Mouse (Mus musculus) adrenal gland, adult 2 months (tissue): ENCODE results near the gene Lrch2. TPM values are rescaled to one million over a fixed set of nuclear protein-coding genes. Genes with fewer than 3 reads are reported as not detected.
"Not testable (repeated sequence)": the region's sequence is repeated elsewhere in the genome, so short reads cannot be mapped to it uniquely, and the experiment has no call there.

Experiments
- DNase-seq: peaks from one replicate; pipeline ENCODE4 v3.0.0; 2021
- long read RNA-seq: library from polyadenylated mRNA; stranded (forward); transcript quantifications from one replicate; pipeline ENCODE4 v2.0.0, GENCODE M21; 2021
- polyA plus RNA-seq: library from polyadenylated mRNA; depleted of rRNA; stranded (reverse); fragments of >200 nt; gene quantifications from 2 replicates; pipeline ENCODE4 v1.2.3, GENCODE M21; 2012; rRNA removed
- total RNA-seq, 2 experiments: library from RNA; stranded (reverse); gene quantifications; 2 replicates each; pipeline ENCODE4 v1.2.3; 2021

The Lrch2 gene
- total RNA-seq (10 to 100 TPM; 20.6 to 28.4 TPM), polyA plus RNA-seq (0.93 and 1.4 TPM in 2 replicates)
- long read RNA-seq, partial matches to known transcripts: 1 of 2 reads
- long read RNA-seq, other reads (novel, unspliced or antisense): 1 of 2 reads

GRCm38 (mm10) chrX:147553421-147554201 lies at the start of gene Lrch2:
Gene Lrch2 (minus strand): TSS chrX:147554081.
- DNase-seq: peak; percentile 54

GRCm38 (mm10) chrX:147540934-147541870 lies 12.7 kb downstream of the Lrch2 start:
- DNase-seq: no peak

- no peak for DNase-seq
Observed at GRCm38 (mm10) chrX:147538377-147538776, 15.5 kb downstream of the Lrch2 start.

- DNase-seq: not testable (repeated sequence)
Observed at GRCm38 (mm10) chrX:147537117-147537516, 16.8 kb downstream of the Lrch2 start.

- no peak for DNase-seq
Observed at GRCm38 (mm10) chrX:147535616-147536015, 18.3 kb downstream of the Lrch2 start.

GRCm38 (mm10) chrX:147531675-147532074 lies 22.2 kb downstream of the Lrch2 start:
- DNase-seq: no peak

GRCm38 (mm10) chrX:147527646-147528172 lies 26.2 kb downstream of the Lrch2 start:
- no peak for DNase-seq

GRCm38 (mm10) chrX:147489551-147489950 lies 64.3 kb downstream of the Lrch2 start:
- no peak for DNase-seq

- not testable (repeated sequence) for DNase-seq
Observed at GRCm38 (mm10) chrX:147453610-147454009, 100.3 kb downstream of the Lrch2 start, which contains the start of gene Vmn1r239-ps. Gene Vmn1r239-ps (minus strand): TSS chrX:147453710.

GRCm38 (mm10) chrX:147443386-147443785 lies 110.5 kb downstream of the Lrch2 start:
- DNase-seq: no peak

GRCm38 (mm10) chrX:147435400-147435799 lies 118.5 kb downstream of the Lrch2 start:
- no peak for DNase-seq

GRCm38 (mm10) chrX:147429753-147430152 lies 124.1 kb downstream of the Lrch2 start:
- DNase-seq: peak; percentile 7

- DNase-seq: no peak
Observed at GRCm38 (mm10) chrX:147429129-147429528, 124.8 kb downstream of the Lrch2 start, which contains the start of gene Il13ra2. Gene Il13ra2 (minus strand): TSS chrX:147429192.

Other genes starting within 250 kb of the Lrch2 start
- not detected for gene Il13ra2, start 124.9 kb downstream of the Lrch2 start, total RNA-seq
- not detected in 2 replicates for gene Il13ra2, start 124.9 kb downstream of the Lrch2 start, polyA plus RNA-seq
- not detected for gene Vmn1r239-ps, start 100.4 kb downstream of the Lrch2 start, total RNA-seq
- gene Vmn1r239-ps, start 100.4 kb downstream of the Lrch2 start, polyA plus RNA-seq: not detected in 2 replicates
- gene Gm15128, start 211.9 kb upstream of the Lrch2 start, total RNA-seq: not detected
- gene Gm15128, start 211.9 kb upstream of the Lrch2 start, polyA plus RNA-seq: not detected in 2 replicates